ENCODE assay signal across 16 mouse cellular contexts in genomic region chr12:48878244-48879031, GRCm38 (mm10).
A peak's percentile ranks its signal among the peaks of the same experiment; 100 is the strongest.
DNase-seq lines count a peak whose midpoint lies in the region; ATAC-seq lines count a peak whose summit lies in the region.
"Had no signal": no experiment of that assay in that cellular context is flagged by ENCODE, and none has a peak within 500 bp of the region (broad histone marks: within the 10 kb centered on the region; RNA-seq: fewer than 3 reads in every experiment).

No protein-coding gene starts in this region.

- WGBS in forebrain, embryonic 13.5 days = 22% methylated on average over 8 of the region's 8 CpGs
- WGBS in midbrain, embryonic 14.5 days = 47% methylated on average over 8 of the region's 8 CpGs
- WGBS in heart, embryonic 10.5 days = 74% methylated on average over 8 of the region's 8 CpGs

- ATAC-seq in forebrain, embryonic 13.5 days = peak; percentile 68
- peak; percentile 48; the same call in 1 of the 2 replicates for ATAC-seq in midbrain, embryonic 14.5 days (ENCODE audit: low FRiP score, low TSS enrichment)
- ATAC-seq: intestine, embryonic 15.5 days had no signal

- H3K4me3 ChIP-seq in forebrain, embryonic 13.5 days = no peak overlapping the region
- H3K4me3 ChIP-seq in midbrain, embryonic 14.5 days (replicated peaks; ENCODE audit: low read depth, low read length) = no peak overlapping the region
- H3K4me3 ChIP-seq in heart, embryonic 10.5 days = no peak overlapping the region
- H3K4me3 ChIP-seq: embryonic facial prominence, embryonic 12.5 days; intestine, embryonic 15.5 days; limb, embryonic 10.5 days; liver, embryonic 15.5 days; myocyte had no signal

- H3K27me3 ChIP-seq in forebrain, embryonic 13.5 days = no peaks in the 10 kb centered on the region
- no peaks in the 10 kb centered on the region for H3K27me3 ChIP-seq in midbrain, embryonic 14.5 days (ENCODE audit: control insufficient read depth, insufficient read depth, low read length)
- no peaks in the 10 kb centered on the region for H3K27me3 ChIP-seq in heart, embryonic 10.5 days (ENCODE audit: insufficient read depth, poor library complexity, severe bottlenecking)
- H3K27me3 ChIP-seq: embryonic facial prominence, embryonic 12.5 days; intestine, embryonic 15.5 days; liver, embryonic 15.5 days had no signal

- DNase-seq in embryo, embryonic 10 days (ENCODE audit: low spot score) = peak; percentile 6
- no peak for DNase-seq in embryo, embryonic 9.5 days (ENCODE audit: extremely low spot score)
- DNase-seq in A20 (ENCODE audit: low read depth, low spot score) = peak; percentile 70
- peak; percentile 32 for DNase-seq in midbrain, embryonic 14.5 days
- DNase-seq in spleen, postnatal 4 days (ENCODE audit: low spot score in 2 of 2) = no peak
- DNase-seq in heart, embryonic 10.5 days (ENCODE audit: low spot score) = no peak
- no peak for DNase-seq in heart, adult 18-20 months
- DNase-seq: layer of hippocampus, adult 9-11 months; lung, postnatal 36 days; spleen, adult 18-20 months had no signal

- H3K4me2 ChIP-seq in forebrain, embryonic 13.5 days = no peak overlapping the region
- H3K4me2 ChIP-seq in midbrain, embryonic 14.5 days (ENCODE audit: low read length) = no peak overlapping the region
- H3K4me2 ChIP-seq: embryonic facial prominence, embryonic 12.5 days; intestine, embryonic 15.5 days; liver, embryonic 15.5 days had no signal

- no peaks in the 10 kb centered on the region for H3K36me3 ChIP-seq in forebrain, embryonic 13.5 days (ENCODE audit: poor library complexity, severe bottlenecking)
- H3K36me3 ChIP-seq in midbrain, embryonic 14.5 days (ENCODE audit: control insufficient read depth, insufficient read depth, low read length) = no peaks in the 10 kb centered on the region
- H3K36me3 ChIP-seq in heart, embryonic 10.5 days = no peaks in the 10 kb centered on the region
- H3K36me3 ChIP-seq: embryonic facial prominence, embryonic 12.5 days; intestine, embryonic 15.5 days; limb, embryonic 10.5 days; liver, embryonic 15.5 days had no signal

- H3K4me1 ChIP-seq in forebrain, embryonic 13.5 days = peaks cover 12% of the 10 kb centered on the region
- no peaks in the 10 kb centered on the region for H3K4me1 ChIP-seq in midbrain, embryonic 14.5 days (ENCODE audit: control insufficient read depth, insufficient read depth, low read length)
- no peaks in the 10 kb centered on the region for H3K4me1 ChIP-seq in heart, embryonic 10.5 days
- H3K4me1 ChIP-seq: embryonic facial prominence, embryonic 12.5 days; intestine, embryonic 15.5 days; limb, embryonic 10.5 days; liver, embryonic 15.5 days had no signal

- H3K9ac ChIP-seq in forebrain, embryonic 13.5 days = no peak overlapping the region
- no peak overlapping the region for H3K9ac ChIP-seq in midbrain, embryonic 14.5 days (replicated peaks; ENCODE audit: low read length)
- H3K9ac ChIP-seq: embryonic facial prominence, embryonic 12.5 days; intestine, embryonic 15.5 days; liver, embryonic 15.5 days had no signal

- no peak overlapping the region for H3K27ac ChIP-seq in forebrain, embryonic 13.5 days
- peak overlapping the region; percentile 60; the same call in 1 of the 2 replicates for H3K27ac ChIP-seq in midbrain, embryonic 14.5 days (replicated peaks; ENCODE audit: low read depth, low read length)
- no peak overlapping the region for H3K27ac ChIP-seq in heart, embryonic 10.5 days
- H3K27ac ChIP-seq: embryonic facial prominence, embryonic 12.5 days; intestine, embryonic 15.5 days; limb, embryonic 10.5 days; liver, embryonic 15.5 days had no signal

- H3K9me3 ChIP-seq in forebrain, embryonic 13.5 days (replicated peaks) = no peaks in the 10 kb centered on the region
- no peaks in the 10 kb centered on the region for H3K9me3 ChIP-seq in midbrain, embryonic 14.5 days (ENCODE audit: control insufficient read depth, low read length)
- H3K9me3 ChIP-seq in heart, embryonic 10.5 days = no peaks in the 10 kb centered on the region
- H3K9me3 ChIP-seq: embryonic facial prominence, embryonic 12.5 days; intestine, embryonic 15.5 days; limb, embryonic 10.5 days; liver, embryonic 15.5 days had no signal

Comparison
In these comparisons a context has a peak if more than half of its experiments do, and no peak if none do; other contexts are left out.
1. DNase-seq: peak in embryo, embryonic 10 days (single experiment), A20 (single experiment) and midbrain, embryonic 14.5 days (single experiment); none in embryo, embryonic 9.5 days (single experiment), spleen, postnatal 4 days (0 of 2), heart, embryonic 10.5 days (single experiment) and heart, adult 18-20 months (0 of 2).